Comparison of ENCODE assay signal across 30 mouse cellular contexts in genomic region chrX:104762377-104762776, GRCm38 (mm10).
"Had no signal": no experiment of that assay in that cellular context is flagged by ENCODE, and none has a peak within 500 bp of the region (broad histone marks: within the 10 kb centered on the region; RNA-seq: fewer than 3 reads in every experiment).

No protein-coding gene starts in this region.

- ATAC-seq: lung, postnatal 0 days; midbrain, embryonic 13.5 days; midbrain, embryonic 15.5 days; midbrain, embryonic 16.5 days had no signal

- H3K9ac ChIP-seq: limb, embryonic 12.5 days; limb, embryonic 13.5 days; limb, embryonic 15.5 days; liver, embryonic 13.5 days; liver, embryonic 15.5 days; lung, embryonic 14.5 days; lung, embryonic 15.5 days; midbrain, embryonic 12.5 days; midbrain, embryonic 13.5 days; midbrain, embryonic 15.5 days; neural tube, embryonic 12.5 days; neural tube, embryonic 13.5 days had no signal

- H3K9me3 ChIP-seq: limb, embryonic 10.5 days; limb, embryonic 12.5 days; limb, embryonic 13.5 days; limb, embryonic 15.5 days; liver, embryonic 13.5 days; liver, embryonic 15.5 days; lung, embryonic 15.5 days; megakaryocyte, embryonic 14.5 days; midbrain, embryonic 10.5 days; midbrain, embryonic 12.5 days; midbrain, embryonic 13.5 days; midbrain, embryonic 15.5 days; neural tube, embryonic 12.5 days; neural tube, embryonic 13.5 days had no signal

- H3K4me3 ChIP-seq: left cerebral cortex, adult 2 months; limb, embryonic 10.5 days; limb, embryonic 12.5 days; limb, embryonic 13.5 days; limb, embryonic 15.5 days; liver, embryonic 13.5 days; liver, embryonic 15.5 days; lung, embryonic 15.5 days; megakaryocyte, embryonic 14.5 days; midbrain, embryonic 10.5 days; midbrain, embryonic 12.5 days; midbrain, embryonic 13.5 days; midbrain, embryonic 15.5 days; myocyte; neural tube, embryonic 12.5 days; neural tube, embryonic 13.5 days had no signal

- H3K4me2 ChIP-seq: limb, embryonic 12.5 days; limb, embryonic 13.5 days; limb, embryonic 15.5 days; liver, embryonic 13.5 days; liver, embryonic 15.5 days; lung, embryonic 14.5 days; lung, embryonic 15.5 days; midbrain, embryonic 11.5 days; midbrain, embryonic 12.5 days; midbrain, embryonic 13.5 days; midbrain, embryonic 15.5 days; neural tube, embryonic 12.5 days; neural tube, embryonic 13.5 days had no signal

- DNase-seq: left cerebral cortex, postnatal 4 days; liver; liver, embryonic 13.5 days; lung, adult 18-20 months; lung, adult 2 months; lung, embryonic 14.5 days; lung, postnatal 10 days; lung, postnatal 14 days; lung, postnatal 36 days; lung, postnatal 4 days; midbrain, embryonic 14.5 days had no signal

- H3K27me3 ChIP-seq: limb, embryonic 15.5 days; liver, embryonic 13.5 days; liver, embryonic 15.5 days had no signal

- H3K4me1 ChIP-seq: limb, embryonic 10.5 days; limb, embryonic 12.5 days; limb, embryonic 13.5 days; limb, embryonic 15.5 days; liver, embryonic 13.5 days; liver, embryonic 15.5 days; lung, embryonic 15.5 days; midbrain, embryonic 10.5 days; midbrain, embryonic 12.5 days; midbrain, embryonic 13.5 days; midbrain, embryonic 15.5 days; neural tube, embryonic 12.5 days; neural tube, embryonic 13.5 days had no signal

- H3K27ac ChIP-seq: left cerebral cortex, adult 2 months; limb, embryonic 10.5 days; limb, embryonic 12.5 days; limb, embryonic 13.5 days; limb, embryonic 15.5 days; liver, embryonic 13.5 days; liver, embryonic 15.5 days; lung, embryonic 15.5 days; macrophage; midbrain, embryonic 10.5 days; midbrain, embryonic 12.5 days; midbrain, embryonic 13.5 days; midbrain, embryonic 15.5 days; neural tube, embryonic 12.5 days; neural tube, embryonic 13.5 days had no signal

- H3K36me3 ChIP-seq: limb, embryonic 10.5 days; limb, embryonic 12.5 days; limb, embryonic 13.5 days; limb, embryonic 15.5 days; liver, embryonic 13.5 days; liver, embryonic 15.5 days; lung, embryonic 15.5 days; midbrain, embryonic 10.5 days; midbrain, embryonic 12.5 days; midbrain, embryonic 13.5 days; midbrain, embryonic 15.5 days; neural tube, embryonic 12.5 days; neural tube, embryonic 13.5 days had no signal
